Mouse (Mus musculus) kidney, adult 2 months (tissue): ENCODE measurements at regions not wholly inside any gene's neighbourhood (a gene's known extent, or its start where the extent isn't known, plus 50 kb on each side); places are given as distances from the start of the nearest gene placed in this dataset.

Source experiments
- CTCF ChIP-seq: fragments of 200-500 bp; conservative IDR thresholded peaks from 2 replicates; pipeline ENCODE4 v1.5.1; 2011; ENCODE audit warnings: low read depth, mild to moderate bottlenecking, control low read depth, low read length, moderate library complexity, mixed read lengths; ENCODE audit not compliant: insufficient read depth, insufficient read length
- POLR2A ChIP-seq: fragments of 200-500 bp; IDR thresholded peaks from one replicate; pipeline ENCODE4 v1.6.1; 2011; ENCODE audit warnings: low read depth, low read length, control low read depth

DNA sequence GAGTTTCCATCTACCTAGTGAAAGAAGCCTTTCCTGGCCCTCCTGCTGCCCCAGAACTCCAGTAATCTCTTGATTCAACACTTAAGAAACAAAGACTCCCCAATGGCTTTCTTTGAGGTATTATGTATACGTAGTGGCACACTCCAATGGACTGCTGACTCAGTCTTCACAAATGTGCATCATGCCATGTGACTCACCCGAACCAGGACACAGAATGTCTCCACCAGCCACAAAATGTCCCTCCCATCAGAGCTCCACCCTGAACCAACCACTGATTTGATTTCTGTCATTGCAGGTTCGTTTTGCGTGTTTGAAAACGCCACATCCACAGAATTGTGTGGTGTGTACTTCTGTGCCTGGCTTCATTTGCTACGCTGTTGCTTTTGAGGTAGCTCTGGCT is 75.8 kb upstream of the Maf start:
- TF ChIP-seq CTCF (no peak), POLR2A (no peak)
